Mouse (Mus musculus) liver, postnatal 0 days (tissue): ENCODE data around the gene Ppp1r9a.
"Not testable (repeated sequence)": the region's sequence is repeated elsewhere in the genome, so short reads cannot be mapped to it uniquely, and the experiment has no call there.

ENCODE experiments used
- CTCF ChIP-seq: sonication (generic); IDR thresholded peaks from 2 replicates; pipeline ENCODE4 v1.5.1; 2016; ENCODE audit warnings: antibody characterized with exemption, low read depth
- EP300 ChIP-seq: IDR thresholded peaks from 2 replicates; pipeline ENCODE4 v1.6.1; 2016; ENCODE audit warnings: antibody characterized with exemption, low read depth, mild to moderate bottlenecking

GRCm38 (mm10) chr6:4893312-4893711, 9.4 kb upstream of the Ppp1r9a start:
- TF ChIP-seq EP300, CTCF: not testable (repeated sequence)
